Mouse (Mus musculus) CH12.LX (cell line): ENCODE measurements around the gene Fbxl15. TPM values are rescaled to one million over a fixed set of nuclear protein-coding genes. Genes with fewer than 3 reads are reported as not detected.

Experiments used
- DNase-seq: peaks from one replicate; pipeline ENCODE4 v3.0.0-alpha.2; 2013; ENCODE audit errors: extremely low read depth
- H3K27ac ChIP-seq: 2 replicates; pipeline ENCODE4 v1.5.1; 2012; ENCODE audit warnings: low read depth, mild to moderate bottlenecking, control low read depth, moderate library complexity; ENCODE audit not compliant: insufficient read depth
- H3K27me3 ChIP-seq: replicated peaks from 2 replicates; pipeline ENCODE3; 2012; ENCODE audit warnings: inconsistent platforms
- H3K36me3 ChIP-seq, 2 experiments: replicated peaks in 1 of 2; 2 replicates each; pipeline versions ENCODE3 to v1.6.1; 2012; ENCODE audit warnings: inconsistent platforms in 1 of 2, low read length in 1 of 2, mild to moderate bottlenecking in 1 of 2, mixed read lengths in 1 of 2, moderate library complexity in 1 of 2; ENCODE audit not compliant: control insufficient read depth in 1 of 2, insufficient read depth in 1 of 2
- H3K4me1 ChIP-seq, 2 experiments: 2 replicates each; pipeline ENCODE4 v1.6.1; 2012; ENCODE audit warnings: inconsistent platforms in 1 of 2, moderate library complexity in 1 of 2; ENCODE audit not compliant: insufficient read depth in 2 of 2, control insufficient read depth in 1 of 2
- H3K4me2 ChIP-seq: 2 replicates; pipeline ENCODE4 v1.6.1; 2012; ENCODE audit warnings: low read depth, mild to moderate bottlenecking, control low read depth; ENCODE audit not compliant: poor library complexity, insufficient read depth, severe bottlenecking
- H3K4me3 ChIP-seq, 3 experiments: fragments of 150-350 bp in 1 of 3; sonication (generic) in 1 of 3; replicated peaks in 1 of 3; 2 replicates each; pipeline versions ENCODE3 to v1.5.1; 2011 to 2012; ENCODE audit warnings: low read depth in 2 of 3, low read length in 2 of 3, mild to moderate bottlenecking in 2 of 3, moderate library complexity in 2 of 3, control low read depth in 1 of 3, improper control_type of control experiment in 1 of 3, inconsistent platforms in 1 of 3, mixed read lengths in 1 of 3; ENCODE audit not compliant: poor library complexity in 1 of 3
- H3K79me2 ChIP-seq: replicated peaks from 2 replicates; pipeline ENCODE4 v1.6.1; 2012; ENCODE audit warnings: mild to moderate bottlenecking, moderate library complexity; ENCODE audit not compliant: control insufficient read depth, poor library complexity, insufficient read depth, severe bottlenecking; ENCODE audit errors: extremely low read depth
- H3K9ac ChIP-seq: 2 replicates; pipeline ENCODE4 v1.6.1; 2012; ENCODE audit warnings: low read depth, mild to moderate bottlenecking, control low read depth, moderate library complexity; ENCODE audit not compliant: insufficient read depth
- H3K9me3 ChIP-seq: replicated peaks from 2 replicates; pipeline ENCODE3; 2012; ENCODE audit warnings: low read length, inconsistent platforms, mixed read lengths
- BHLHE40 ChIP-seq: IDR thresholded peaks from 2 replicates; pipeline ENCODE4 v1.6.1; 2011; ENCODE audit warnings: mild to moderate bottlenecking, low read depth, low read length, improper control_type of control experiment
- CTCF ChIP-seq, 2 experiments: IDR thresholded peaks in 1 of 2; conservative IDR thresholded peaks in 1 of 2; 2 replicates each; pipeline ENCODE4 v1.5.1; 2011 to 2012; ENCODE audit warnings: low read depth in 2 of 2, low read length in 2 of 2, improper control_type of control experiment in 1 of 2, inconsistent platforms in 1 of 2, mild to moderate bottlenecking in 1 of 2, moderate library complexity in 1 of 2
- E2F4 ChIP-seq: IDR thresholded peaks from 2 replicates; pipeline ENCODE4 v1.6.1; 2011; ENCODE audit warnings: low read depth, low read length, improper control_type of control experiment; ENCODE audit not compliant: insufficient replicate concordance
- ETS1 ChIP-seq: conservative IDR thresholded peaks from 2 replicates; pipeline ENCODE4 v1.6.1; 2012; ENCODE audit warnings: low read depth, mild to moderate bottlenecking, inconsistent platforms, low read length, improper control_type of control experiment, moderate library complexity
- GABPA ChIP-seq: IDR thresholded peaks from 2 replicates; pipeline ENCODE4 v1.6.1; 2012; ENCODE audit warnings: low read depth, low read length, improper control_type of control experiment, inconsistent platforms; ENCODE audit not compliant: insufficient replicate concordance
- MAFK ChIP-seq: IDR thresholded peaks from 2 replicates; pipeline ENCODE4 v1.6.1; 2011; ENCODE audit warnings: low read length, improper control_type of control experiment; ENCODE audit not compliant: insufficient replicate concordance
- MEF2A ChIP-seq: IDR thresholded peaks from 2 replicates; pipeline ENCODE4 v1.6.1; 2014; ENCODE audit warnings: low read depth, mild to moderate bottlenecking, inconsistent platforms, low read length, improper control_type of control experiment, borderline replicate concordance
- MXI1 ChIP-seq: IDR thresholded peaks from 2 replicates; pipeline ENCODE4 v1.6.1; 2011; ENCODE audit warnings: mild to moderate bottlenecking, low read depth, low read length, improper control_type of control experiment
- MYC ChIP-seq: IDR thresholded peaks from 2 replicates; pipeline ENCODE4 v1.6.1; 2011; ENCODE audit warnings: low read depth, mild to moderate bottlenecking, improper control_type of control experiment, low read length
- NELFE ChIP-seq: IDR thresholded peaks from 2 replicates; pipeline ENCODE4 v1.6.1; 2011; ENCODE audit warnings: low read depth, low read length, improper control_type of control experiment
- PAX5 ChIP-seq: IDR thresholded peaks from 2 replicates; pipeline ENCODE4 v1.6.1; 2012; ENCODE audit warnings: low read length, inconsistent platforms, mixed read lengths
- SMC3 ChIP-seq: IDR thresholded peaks from 2 replicates; pipeline ENCODE4 v1.6.1; 2011; ENCODE audit warnings: low read depth, low read length, improper control_type of control experiment
- UBTF ChIP-seq: IDR thresholded peaks from 2 replicates; pipeline ENCODE4 v1.6.1; 2012; ENCODE audit warnings: low read depth, mild to moderate bottlenecking, inconsistent platforms, low read length, improper control_type of control experiment, moderate library complexity
- USF1 ChIP-seq: IDR thresholded peaks from 2 replicates; pipeline ENCODE4 v1.6.1; 2014; ENCODE audit warnings: low read depth, mild to moderate bottlenecking, inconsistent platforms, low read length, improper control_type of control experiment
- ZKSCAN1 ChIP-seq: IDR thresholded peaks from 2 replicates; pipeline ENCODE4 v1.6.1; 2012; ENCODE audit warnings: low read depth, inconsistent platforms, low read length, improper control_type of control experiment, borderline replicate concordance
- ZMIZ1 ChIP-seq: IDR thresholded peaks from 2 replicates; pipeline ENCODE4 v1.6.1; 2012; ENCODE audit warnings: low read depth, mild to moderate bottlenecking, inconsistent platforms, low read length, improper control_type of control experiment
- ZNF384 ChIP-seq: IDR thresholded peaks from 2 replicates; pipeline ENCODE4 v1.6.1; 2012; ENCODE audit warnings: low read depth, low read length, improper control_type of control experiment, inconsistent platforms
- dilution Hi-C: fragments of 300-500 bp; cut with MboI; formaldehyde crosslinking; loops from 2 replicates; pipeline ENCODE4 v1.14.3; 2020; ENCODE audit warnings: low sequenced_read_pairs; ENCODE audit not compliant: extremely low pct_unique_long_range_greater_than_20kb, extremely low pct_ligation_motif_present
- in situ Hi-C: fragments of 300-500 bp; cut with MboI; formaldehyde crosslinking; loops from 3 replicates; pipeline ENCODE4 v1.14.3; 2019; ENCODE audit warnings: low sequenced_read_pairs, low pct_ligation_motif_present, low pct_unique_long_range_greater_than_20kb, mixed read lengths
- polyA plus RNA-seq: library from polyadenylated mRNA; unstranded; fragments of >175 nt; gene quantifications from 2 replicates; pipeline ENCODE4 v1.2.1, GENCODE M21; 2012; ENCODE audit warnings: low read depth; ENCODE audit not compliant: insufficient read length
- total RNA-seq, 2 experiments: library from RNA; depleted of rRNA; stranded (reverse); fragments of 300-350 nt in 1 of 2; fragments of >200 nt in 1 of 2; gene quantifications; 2 replicates each; pipeline ENCODE4 v1.2.3; 2012 to 2014

Fbxl15 gene
- total and polyA plus RNA-seq, 3 experiments: 7.6 to 9.9 (median 9.4) TPM

GRCm38 (mm10) chr19:46321101-46321943 lies 6.7 kb upstream of the Fbxl15 start:
- peaks cover 8% of the 10 kb centered on the region for H3K9me3 ChIP-seq
- no peak overlapping the region for H3K9ac ChIP-seq
- peaks cover 4 to 55% of the 10 kb centered on the region in 2 experiments; a peak in 3 of 4 replicates for H3K4me1 ChIP-seq
- DNase-seq: peak; percentile 58
- peaks cover 0 to 15% of the 10 kb centered on the region in 2 experiments for H3K36me3 ChIP-seq
- dilution Hi-C loops: no loop called here
- in situ Hi-C loops: no loop called here
- no peaks in the 10 kb centered on the region for H3K79me2 ChIP-seq
- no peak overlapping the region for H3K4me3 ChIP-seq
- H3K4me2 ChIP-seq: no peak overlapping the region
- no peak overlapping the region for H3K27ac ChIP-seq
- TF ChIP-seq BHLHE40 (no peak), MXI1 (peak; percentile 49; the same call in 1 of the 2 replicates)
- peaks cover 35% of the 10 kb centered on the region for H3K27me3 ChIP-seq

- TF ChIP-seq MAFK (no peak), GABPA (no peak), MYC (no peak), ZNF384 (no peak), UBTF (no peak), SMC3 (no peak), CTCF (conservative IDR thresholded peaks at IDR 0.05 in 1 of 2, IDR thresholded peaks at IDR 0.05 in 1 of 2; ENCODE audit: low read depth in 2 of 2, low read length in 2 of 2) (no peak), ZKSCAN1 (no peak), MXI1 (no peak), USF1 (no peak), ZMIZ1 (no peak), PAX5 (no peak), ETS1 (no peak), MEF2A (no peak), E2F4 (no peak), NELFE (no peak)
- TF ChIP-seq, all 38 proteins: peak for 0
- Histone ChIP-seq H3K4me2 (no peak overlapping the region), H3K4me3 (no peak overlapping the region), H3K9me3 (peaks cover 6% of the 10 kb centered on the region), H3K27ac (no peak overlapping the region), H3K4me1 (peaks cover 6 to 54% of the 10 kb centered on the region in 2 experiments; a peak in 3 of 4 replicates), H3K79me2 (no peaks in the 10 kb centered on the region), H3K9ac (no peak overlapping the region), H3K27me3 (peaks cover 44% of the 10 kb centered on the region), H3K36me3 (peaks cover 0 to 8% of the 10 kb centered on the region in 2 experiments)
- in situ Hi-C loops (no loop called here), dilution Hi-C loops (no loop called here)
- DNase-seq: no peak
Measured at GRCm38 (mm10) chr19:46322144-46322995, 5.6 kb upstream of the Fbxl15 start.
